Mouse (Mus musculus): ENCODE measurements at regions not wholly inside any gene's neighbourhood (a gene's known extent, or its start where the extent isn't known, plus 50 kb on each side); places are given as distances from the start of the nearest gene placed in this dataset.

DNA sequence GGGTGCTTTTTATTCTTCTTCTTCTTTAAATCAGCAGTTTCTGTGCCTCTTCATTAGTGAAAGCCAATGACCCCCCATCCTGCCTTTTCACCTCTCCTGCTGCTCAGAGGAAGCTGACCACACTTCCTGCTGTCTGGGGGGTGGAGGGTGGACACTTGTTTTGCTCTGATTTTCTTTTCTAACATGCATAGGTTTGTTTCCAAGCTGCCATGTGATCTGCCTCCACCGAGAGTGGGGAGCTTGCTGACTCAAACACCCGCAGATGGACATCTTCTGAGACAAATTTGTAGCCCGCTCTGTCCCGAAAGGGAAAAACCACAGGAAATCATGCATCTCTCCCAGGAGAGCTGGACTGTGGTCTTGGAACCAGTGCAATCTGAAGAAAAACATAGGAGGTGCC, 141.3 kb downstream of the Gm826 start:
- DNase-seq (ENCODE audit: low spot score), result no peak

DNA sequence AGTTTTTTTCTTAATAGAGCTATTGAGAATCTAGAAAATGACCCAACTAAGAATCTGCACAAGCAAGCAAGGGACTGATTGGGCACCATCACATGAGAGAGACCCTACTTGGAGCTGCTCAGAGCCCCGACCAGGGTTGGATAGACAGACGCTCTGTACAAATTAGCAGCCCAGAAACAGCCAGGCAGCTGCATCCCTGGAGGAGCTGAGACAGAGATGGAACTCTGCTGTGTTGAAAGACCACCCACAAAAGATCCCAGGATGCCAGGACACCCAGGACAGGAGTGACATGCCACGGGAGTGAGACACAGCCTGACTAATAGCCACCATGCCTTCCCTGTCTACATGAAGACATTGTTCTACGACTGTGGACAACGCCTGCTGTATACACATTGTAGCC, 147.9 kb downstream of the Gm826 start:
- no peak for DNase-seq (ENCODE audit: low spot score)

DNA sequence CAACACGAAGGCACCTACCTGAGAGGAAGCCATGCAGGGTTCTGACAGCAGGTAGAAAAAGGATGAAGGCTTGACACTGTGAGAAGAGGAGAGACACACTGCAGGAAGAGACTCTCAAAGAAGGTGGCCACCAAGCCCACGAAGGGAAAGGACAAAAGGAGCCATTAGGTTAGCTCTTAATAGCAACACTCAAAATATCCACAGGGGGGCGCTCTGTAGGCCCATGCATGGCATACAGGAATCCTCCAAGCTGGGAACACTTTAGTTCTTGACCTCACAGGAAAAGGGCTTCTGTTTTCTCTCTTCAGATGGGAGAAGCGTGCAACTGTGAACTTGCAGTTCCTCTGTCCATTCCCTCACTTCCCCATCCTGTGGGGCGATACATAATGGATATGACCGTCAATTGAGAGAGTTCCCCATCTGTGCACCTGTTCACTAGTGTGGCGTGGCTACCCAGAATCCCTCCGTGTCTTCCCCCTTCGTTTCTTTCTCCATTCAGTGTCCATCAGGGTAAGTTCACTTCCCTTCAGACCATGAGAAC, 162.9 kb downstream of the Gm826 start:
- DNase-seq (ENCODE audit: low spot score), result no peak

DNA sequence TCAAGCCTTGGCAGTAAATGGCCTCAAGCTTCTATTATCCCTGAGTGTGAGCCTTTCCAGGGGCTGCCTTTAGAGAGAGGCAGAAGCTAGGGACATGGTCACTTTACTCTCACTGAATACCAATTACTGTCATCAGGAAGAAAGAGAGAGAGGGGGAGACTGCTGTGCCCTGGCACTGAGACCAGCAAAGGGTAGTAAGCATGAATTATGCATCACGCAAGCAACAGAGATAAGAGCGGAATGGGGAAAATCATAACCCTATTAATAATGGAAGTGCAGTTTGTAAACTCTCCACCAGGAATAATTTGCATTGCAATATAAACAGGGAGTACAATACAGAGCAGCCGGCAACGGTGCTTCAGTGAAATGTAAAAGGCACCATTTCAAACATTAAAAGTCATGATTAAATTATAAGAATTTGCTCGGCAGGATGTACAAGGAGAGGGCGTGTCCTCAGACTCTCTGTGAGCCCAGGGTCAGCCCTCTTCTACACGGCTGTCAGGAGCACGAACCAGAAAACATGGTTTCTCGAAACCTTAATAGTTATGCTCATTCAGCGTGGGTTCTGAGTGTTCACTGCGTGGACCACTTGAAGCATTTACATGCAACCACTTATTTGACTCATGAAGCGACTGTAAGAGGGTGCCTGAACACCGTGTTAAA, 175.2 kb downstream of the Gm826 start:
- no peak for DNase-seq (ENCODE audit: low spot score)

DNA sequence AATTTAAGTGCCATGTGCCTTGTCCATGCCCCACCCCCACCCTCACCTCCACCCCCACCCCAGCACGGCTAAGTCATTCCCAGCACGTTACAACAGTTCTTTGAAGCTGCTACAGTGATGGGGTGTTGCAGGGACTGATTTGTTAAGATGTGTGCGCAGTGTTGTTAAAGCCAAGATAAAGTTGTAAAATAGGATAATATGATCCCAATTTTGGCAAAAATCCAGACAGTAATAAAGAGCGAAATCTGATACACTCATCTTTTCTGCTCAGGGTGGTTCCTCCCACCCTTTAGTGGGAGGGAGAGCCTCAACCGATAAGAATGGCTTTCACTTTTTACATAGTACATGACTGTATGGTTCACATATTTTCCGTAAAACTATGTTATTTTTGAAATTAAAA, 180.2 kb downstream of the Gm826 start:
- DNase-seq (ENCODE audit: low spot score), result no peak

DNA sequence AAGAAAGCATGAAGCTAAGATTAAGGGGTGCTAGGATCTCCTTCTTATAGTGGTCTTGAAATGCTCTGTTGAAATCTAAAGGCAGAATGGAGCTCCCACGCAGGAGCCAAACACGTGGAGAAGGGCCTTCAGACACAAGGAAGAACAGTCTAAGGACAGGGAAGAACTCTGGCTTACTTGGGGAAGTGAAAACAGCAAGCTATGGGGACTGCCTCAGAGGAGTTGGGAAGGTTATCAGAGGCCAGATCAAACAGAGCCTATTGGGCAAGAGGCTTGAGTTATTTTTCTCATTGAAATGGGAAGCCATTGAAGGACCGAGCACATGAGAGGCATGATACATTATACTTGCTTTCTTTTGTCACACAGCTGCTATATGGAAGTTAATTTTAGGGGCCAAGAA, 181.9 kb downstream of the Gm826 start:
- no peak for DNase-seq (ENCODE audit: low spot score)

DNA sequence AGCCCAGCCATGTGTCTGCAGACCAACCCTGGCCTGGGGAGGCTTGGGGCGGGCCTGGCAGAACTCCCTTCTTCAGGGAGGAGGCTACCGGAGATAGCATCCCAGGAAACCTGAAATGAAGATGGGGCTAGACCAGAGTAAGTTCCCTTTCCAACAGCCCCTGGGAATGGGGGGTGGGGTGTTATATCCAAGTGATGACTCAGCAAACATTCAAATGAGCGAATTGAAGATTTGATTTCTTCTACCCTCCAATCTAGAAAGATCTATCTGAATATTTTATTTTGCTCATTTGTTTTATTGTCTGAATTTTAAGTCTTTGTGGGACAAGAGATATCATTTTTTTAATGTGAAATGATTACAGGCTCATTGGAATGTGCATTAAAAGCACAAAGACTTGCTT, 185.0 kb downstream of the Gm826 start:
- no peak for DNase-seq (ENCODE audit: low spot score)

DNA sequence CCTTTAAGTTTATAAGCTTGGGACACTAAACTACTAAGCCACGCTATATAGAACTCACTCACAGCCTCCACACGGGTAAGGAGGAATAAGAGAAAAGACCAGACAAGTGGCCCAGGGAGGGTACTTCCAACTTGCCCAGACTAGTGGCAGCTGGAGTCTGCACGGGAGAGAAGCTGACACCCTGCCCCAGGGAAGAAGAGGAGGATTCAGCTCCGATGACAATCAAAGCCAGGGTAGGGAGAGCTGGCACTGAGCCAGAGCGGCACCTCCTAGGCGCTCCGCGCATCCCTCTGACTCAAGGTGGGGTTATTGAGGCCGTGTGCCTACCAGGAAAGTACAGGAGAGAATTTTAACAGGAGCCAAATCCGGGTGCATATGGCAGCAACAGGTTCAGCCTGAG, 185.4 kb downstream of the Gm826 start:
- DNase-seq (ENCODE audit: low spot score), result no peak

DNA sequence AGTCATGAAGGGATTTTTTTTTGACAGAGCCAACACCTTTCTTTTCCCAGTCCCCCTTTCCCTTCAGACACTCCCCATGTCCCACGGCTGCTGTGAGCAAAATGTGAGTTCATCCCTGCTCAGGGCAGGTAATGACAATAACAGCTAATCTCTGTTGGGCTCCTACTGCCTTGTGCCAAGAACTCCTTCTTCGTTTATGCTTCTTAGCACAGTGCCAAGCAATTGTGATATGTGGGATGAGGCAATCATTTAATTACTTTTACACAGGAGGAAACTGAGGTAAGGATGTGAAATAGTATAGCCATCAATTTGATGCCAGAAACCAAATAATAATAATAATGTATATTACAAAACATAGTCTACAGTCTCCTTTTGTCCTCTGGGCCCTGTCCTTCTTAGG, 185.9 kb downstream of the Gm826 start:
- no peak for DNase-seq (ENCODE audit: low spot score)

DNA sequence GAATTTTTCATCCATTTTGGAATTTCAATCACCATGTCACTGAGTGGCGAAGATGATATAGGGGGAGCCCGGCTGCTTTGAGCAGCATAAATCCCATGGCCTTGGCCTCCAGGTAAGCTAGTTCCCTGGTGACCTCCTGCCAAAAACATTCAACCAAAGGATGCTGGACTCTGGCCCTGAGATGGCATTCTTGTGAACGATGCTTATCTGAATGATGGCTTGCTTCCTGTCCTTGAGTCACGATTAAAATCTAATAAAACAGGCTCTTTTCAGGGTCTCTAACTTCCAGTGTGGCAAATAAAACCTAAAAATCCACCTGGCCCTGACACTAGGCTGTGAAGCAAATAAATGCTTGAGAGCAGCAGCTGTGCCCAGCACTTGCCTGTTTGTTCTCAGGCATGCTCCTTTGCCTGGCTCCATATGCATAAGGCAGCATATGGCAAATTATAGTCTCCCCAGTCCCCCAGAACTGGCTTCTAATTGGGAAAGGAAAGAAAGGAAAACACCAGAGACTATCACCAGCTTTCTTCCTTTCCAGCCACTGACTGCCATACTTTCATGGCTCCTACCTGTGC, 193.7 kb downstream of the Gm826 start:
- DNase-seq (ENCODE audit: low spot score), result no peak

DNA sequence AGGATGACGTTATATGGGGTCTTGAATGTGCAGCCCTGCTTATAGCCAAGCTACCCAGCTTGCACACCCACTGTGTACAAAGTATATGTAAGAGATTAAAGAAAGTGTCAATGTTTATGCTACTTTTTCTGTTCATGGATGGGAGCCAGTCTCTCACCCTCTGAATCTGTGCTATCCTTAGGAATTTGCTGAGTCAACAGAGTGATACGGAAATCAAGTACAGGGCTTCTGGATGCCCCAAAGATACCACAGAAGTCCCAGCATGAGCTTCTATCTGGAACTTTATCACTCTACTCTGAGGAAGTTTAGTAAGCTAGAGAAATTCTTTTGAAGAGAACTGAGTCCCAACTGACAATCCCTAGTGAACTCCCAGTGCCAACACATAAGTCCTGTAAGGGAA, 195.9 kb downstream of the Gm826 start:
- no peak for DNase-seq (ENCODE audit: low spot score)

DNA sequence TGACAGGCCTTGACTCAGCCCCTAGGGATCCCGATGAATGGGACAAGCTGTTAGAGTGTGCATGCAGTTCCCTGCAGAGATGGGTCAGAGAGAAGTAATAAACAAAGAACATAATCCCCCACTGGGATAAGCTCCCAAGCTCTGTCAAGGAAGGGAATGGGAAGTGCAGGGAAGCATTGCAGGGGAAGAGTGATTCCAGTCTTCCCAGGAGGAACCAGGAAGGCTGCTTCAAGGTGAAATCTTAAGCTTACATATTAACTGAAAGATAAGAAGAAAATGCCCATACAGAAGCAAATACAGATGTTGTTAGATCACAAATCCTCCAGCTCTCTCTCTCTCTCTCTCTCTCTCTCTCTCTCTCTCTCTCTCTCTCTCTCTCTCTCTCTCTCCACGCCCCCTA, 202.2 kb downstream of the Gm826 start:
- DNase-seq (ENCODE audit: low spot score), result no peak

DNA sequence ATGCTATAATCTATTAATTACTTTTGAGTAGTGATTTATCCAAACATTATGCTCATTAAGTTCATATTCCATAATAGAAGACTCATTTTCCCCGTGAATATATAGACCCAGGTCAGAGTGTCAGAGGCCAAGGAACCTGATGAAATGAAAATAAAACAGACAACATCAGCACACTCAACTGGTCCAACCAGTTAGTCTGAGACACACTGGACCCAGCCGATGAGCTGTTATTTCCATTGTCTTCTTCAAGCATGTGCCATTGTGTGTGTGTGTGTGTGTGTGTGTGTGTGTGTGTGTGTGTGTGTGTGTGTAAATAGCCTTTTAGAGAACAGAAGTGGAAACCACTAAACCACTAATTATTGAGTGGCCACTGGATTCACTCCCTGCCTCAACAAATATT, 202.6 kb downstream of the Gm826 start:
- no peak for DNase-seq (ENCODE audit: low spot score)

DNA sequence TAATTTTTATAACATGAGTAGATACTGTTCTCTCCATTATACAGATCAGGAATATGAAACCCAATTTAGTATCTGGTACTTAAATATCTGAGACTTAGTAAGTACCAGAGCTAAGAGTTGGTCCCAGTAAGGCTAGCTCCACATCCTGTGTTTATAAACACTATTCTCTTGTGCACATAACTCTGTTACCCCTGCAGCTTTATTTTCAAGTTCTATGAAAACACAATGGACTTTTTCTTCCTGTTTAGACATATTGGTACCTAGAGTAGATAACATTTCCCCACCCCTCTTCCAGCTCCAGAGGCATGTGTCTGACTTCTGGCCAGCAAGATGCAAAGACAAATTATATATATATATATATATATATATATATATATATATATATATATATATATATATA, 216.8 kb downstream of the Gm826 start:
- no peak for DNase-seq (ENCODE audit: low spot score)

DNA sequence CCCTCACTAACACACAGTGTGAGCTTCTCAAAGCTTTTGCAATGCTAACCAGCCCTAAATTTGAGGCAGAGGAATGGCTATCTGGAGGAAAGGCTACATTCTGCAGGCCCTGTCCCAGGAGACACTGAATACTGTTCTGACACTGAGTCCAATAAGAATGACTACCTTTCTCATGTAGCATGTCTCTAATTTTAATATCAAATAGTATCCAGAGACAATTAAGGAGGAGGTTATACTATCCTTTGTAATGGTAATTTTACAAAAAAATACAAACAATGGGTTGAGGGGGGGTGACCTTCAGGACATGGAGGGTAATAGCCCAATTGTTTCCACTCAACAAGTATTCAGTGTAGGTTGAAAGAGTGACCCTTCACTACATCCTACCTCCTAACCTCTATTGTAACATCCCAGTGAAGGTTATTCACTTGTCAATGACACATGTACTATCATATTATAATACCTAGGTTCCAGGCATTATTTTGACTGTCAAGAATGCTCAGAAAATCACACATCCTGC, 222.7 kb downstream of the Gm826 start:
- no peak for DNase-seq (ENCODE audit: low spot score)

DNA sequence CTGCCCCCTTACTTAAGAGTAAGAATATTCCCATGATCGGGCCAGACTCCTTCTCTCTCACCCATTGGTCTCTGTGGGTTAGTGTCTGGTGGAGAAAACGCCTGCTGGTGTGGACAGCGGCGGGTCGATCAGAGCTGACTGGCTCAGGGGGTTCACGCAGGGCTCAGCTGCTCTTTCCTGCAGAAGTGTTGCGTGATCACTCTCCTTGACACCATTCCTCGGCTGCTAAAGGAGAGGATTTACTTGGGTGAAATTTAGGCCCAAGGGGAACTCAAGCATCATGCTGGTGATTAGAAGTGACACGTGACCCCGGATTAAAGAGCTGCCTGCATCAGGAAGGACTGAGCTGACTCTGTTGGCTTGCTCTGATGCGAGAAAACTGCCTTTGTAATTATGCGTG, 240.9 kb downstream of the Gm826 start:
- DNase-seq (ENCODE audit: low spot score), result no peak

DNA sequence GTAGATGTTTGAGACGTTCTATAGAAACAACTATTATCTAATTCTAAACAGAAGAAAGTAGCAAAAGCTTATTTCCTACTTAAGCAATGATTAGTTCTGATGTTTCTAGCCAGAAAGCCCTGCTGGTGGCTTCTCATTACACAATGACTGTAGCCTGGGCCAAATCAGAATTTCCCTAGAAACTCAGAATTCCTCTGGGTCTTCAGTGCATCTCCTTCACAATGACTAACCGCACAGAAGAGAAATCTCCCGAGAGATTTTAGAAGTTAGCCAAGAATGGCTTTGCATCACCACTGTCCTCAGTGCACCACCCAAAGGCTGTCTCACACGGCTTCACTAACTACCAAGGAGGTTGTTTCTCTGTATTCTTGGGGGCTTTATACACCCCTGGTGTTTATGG, 248.0 kb downstream of the Gm826 start:
- no peak for DNase-seq (ENCODE audit: low spot score)

DNA sequence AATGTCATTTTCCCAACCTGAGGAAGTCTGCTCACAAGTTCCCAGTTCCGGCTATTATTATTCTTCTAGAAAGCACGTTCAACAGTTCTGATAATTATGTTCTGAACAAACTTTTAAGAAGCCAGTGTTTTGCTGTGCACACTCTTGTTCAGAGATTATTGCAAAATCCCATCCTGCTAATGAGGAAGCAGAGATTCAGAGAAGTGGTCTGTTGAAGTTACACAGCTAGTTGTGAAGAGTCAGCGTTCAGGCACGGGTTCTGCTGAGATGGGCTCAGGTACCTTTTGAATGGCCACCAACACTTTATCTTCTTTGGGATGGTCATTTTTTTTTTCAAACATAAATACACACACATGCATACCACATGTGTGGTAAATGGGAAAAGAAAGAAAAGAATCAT, 250.3 kb downstream of the Gm826 start:
- no peak for DNase-seq (ENCODE audit: low spot score)

DNA sequence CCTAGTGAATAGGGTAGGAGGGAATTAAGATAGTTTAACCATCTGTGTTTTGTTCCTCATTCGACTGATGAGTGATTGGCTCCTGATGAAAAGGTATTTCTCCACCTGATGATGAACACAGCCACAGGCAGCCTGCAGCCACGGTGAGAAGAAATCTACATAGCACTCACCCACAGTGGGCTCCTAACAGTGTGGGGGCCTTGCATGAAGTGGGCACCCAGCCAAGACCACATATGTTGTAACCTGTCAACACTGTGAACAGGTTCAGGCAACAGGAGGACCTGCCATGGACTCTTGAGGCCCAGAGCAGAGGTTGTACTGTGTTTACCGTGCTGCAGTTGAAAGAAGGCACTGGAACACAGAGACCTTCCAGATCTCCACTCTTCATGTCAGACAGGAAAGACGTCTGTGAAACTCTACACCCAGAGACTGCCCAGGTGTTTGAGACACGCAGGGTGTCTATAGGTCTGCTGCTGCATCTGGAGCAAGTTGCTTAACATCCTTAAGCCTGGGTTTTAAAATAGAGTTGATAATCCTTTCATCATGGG, 251.8 kb downstream of the Gm826 start:
- DNase-seq (ENCODE audit: low spot score), result no peak

DNA sequence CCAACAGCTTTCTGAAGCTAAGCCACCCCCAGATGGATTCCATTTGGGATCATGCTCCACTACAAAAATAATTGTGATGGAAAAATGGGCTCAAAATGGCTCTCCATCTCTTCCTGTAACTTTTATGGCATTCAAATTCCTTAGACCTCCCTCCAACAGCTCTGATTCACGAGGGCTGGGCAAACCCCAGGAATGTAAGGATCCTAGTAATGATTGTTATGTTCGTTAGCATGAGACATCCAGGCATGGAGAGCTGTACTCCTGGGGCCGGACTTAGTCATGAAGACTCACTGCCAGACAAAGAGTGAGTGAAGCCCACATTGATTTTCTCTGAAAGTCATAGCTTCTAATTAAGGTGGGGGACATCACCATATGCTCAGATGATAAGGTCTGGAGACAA, 258.3 kb downstream of the Gm826 start:
- no peak for DNase-seq (ENCODE audit: low spot score)

DNA sequence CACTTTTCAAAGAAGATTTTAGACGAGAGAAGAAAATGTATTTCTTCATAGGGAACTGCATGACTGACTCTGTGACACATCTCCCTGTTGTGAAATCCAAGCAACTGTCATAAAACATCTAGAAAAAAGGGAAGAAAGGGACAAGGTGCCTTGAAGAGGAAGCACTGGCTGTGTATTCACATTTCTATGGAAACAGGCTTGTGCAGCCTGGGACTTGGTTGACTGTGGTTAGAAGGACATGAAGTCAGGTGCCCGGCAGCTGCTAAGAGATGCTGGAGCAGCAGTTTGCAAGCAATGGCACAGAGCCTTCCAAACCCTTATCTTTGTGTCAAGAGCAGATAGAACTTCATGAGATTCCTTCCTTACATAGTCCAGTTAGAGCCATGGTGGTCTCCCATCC, 263.5 kb downstream of the Gm826 start:
- no peak for DNase-seq (ENCODE audit: low spot score)

DNA sequence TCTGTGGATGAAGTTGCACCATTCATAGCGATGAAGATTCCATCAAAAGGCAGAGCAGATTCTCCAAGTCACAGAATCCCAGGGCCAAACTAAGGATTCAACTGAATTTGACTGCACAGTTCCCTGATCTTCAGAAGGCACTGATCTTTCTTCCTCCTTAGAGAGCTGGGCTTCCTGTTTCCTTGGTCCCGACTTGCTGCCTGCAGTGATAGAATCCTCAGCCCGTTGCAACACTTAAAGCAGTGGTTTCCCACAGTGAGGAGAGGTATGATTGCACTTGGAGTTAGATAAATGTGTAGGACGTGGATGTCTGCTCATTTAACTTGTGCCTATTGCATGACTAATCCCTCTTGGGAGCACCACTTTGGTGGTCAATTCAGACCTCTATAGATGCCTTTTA, 265.2 kb downstream of the Gm826 start:
- no peak for DNase-seq (ENCODE audit: low spot score)

DNA sequence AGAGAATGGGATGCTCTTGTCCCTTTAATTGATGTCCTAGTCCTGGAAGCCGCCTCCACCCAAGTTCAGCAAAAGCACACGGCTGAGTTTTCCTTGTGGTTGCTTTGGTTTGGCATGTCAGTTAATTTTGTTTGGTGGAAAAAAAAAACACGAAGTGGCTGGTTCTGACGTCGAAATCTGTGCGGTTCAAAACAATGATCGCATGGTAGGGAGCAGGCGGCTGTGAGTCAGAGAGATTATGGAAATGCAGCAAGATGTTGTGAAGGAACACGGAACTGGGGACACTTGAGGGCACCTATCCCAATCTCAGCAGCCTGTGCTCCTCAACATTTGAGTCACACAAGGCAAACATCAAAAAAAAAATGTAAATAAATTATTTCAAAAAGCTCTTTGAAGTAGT, 266.1 kb downstream of the Gm826 start:
- DNase-seq (ENCODE audit: low spot score), result no peak
